Mouse (Mus musculus) stomach, embryonic 16.5 days (tissue): Measurements from ENCODE around the gene Iqub. TPM values are rescaled to one million over a fixed set of nuclear protein-coding genes. Genes with fewer than 3 reads are reported as not detected.
A peak's percentile ranks its signal among the peaks of the same experiment; 100 is the strongest.

Experiments used
- ATAC-seq: fragments of 200-750 bp; cut with Nextera tagmentation; 2 replicates; pipeline ENCODE4 v1.8.0; 2017; ENCODE audit warnings: moderate number of reproducible peaks, moderate TSS enrichment; ENCODE audit not compliant: insufficient read depth, low FRiP score
- H3K27ac ChIP-seq: fragments of 300-500 bp; sonication (generic); 2 replicates; pipeline ENCODE4 v1.5.1; 2014; ENCODE audit warnings: low read length
- H3K27me3 ChIP-seq: fragments of 300-500 bp; sonication (generic); 2 replicates; pipeline ENCODE4 v1.6.1; 2014; ENCODE audit warnings: low read length, control low read depth, mixed read lengths; ENCODE audit not compliant: control insufficient read depth, insufficient read depth
- H3K36me3 ChIP-seq: fragments of 300-500 bp; sonication (generic); 2 replicates; pipeline ENCODE4 v1.6.1; 2014; ENCODE audit warnings: low read length; ENCODE audit not compliant: control insufficient read depth, insufficient read depth
- H3K4me1 ChIP-seq: fragments of 300-500 bp; sonication (generic); 2 replicates; pipeline ENCODE4 v1.6.1; 2014; ENCODE audit warnings: low read length, control low read depth, mixed read lengths; ENCODE audit not compliant: control insufficient read depth, insufficient read depth
- H3K4me2 ChIP-seq: fragments of 300-500 bp; sonication (generic); 2 replicates; pipeline ENCODE4 v1.6.1; 2014; ENCODE audit warnings: low read depth, low read length, mixed read lengths
- H3K4me3 ChIP-seq: fragments of 300-500 bp; sonication (generic); replicated peaks from 2 replicates; pipeline ENCODE4 v1.5.1; 2014; ENCODE audit warnings: mild to moderate bottlenecking, low read length
- H3K9ac ChIP-seq: fragments of 300-500 bp; sonication (generic); 2 replicates; pipeline ENCODE4 v1.6.1; 2014; ENCODE audit warnings: low read length
- H3K9me3 ChIP-seq: fragments of 300-500 bp; sonication (generic); replicated peaks from 2 replicates; pipeline ENCODE4 v1.6.1; 2016; ENCODE audit warnings: low read length, control low read depth; ENCODE audit not compliant: control insufficient read depth
- WGBS: fragments of 180-500 bp; shearing (Covaris S2); extraction: QIAGEN DNeasy Blood & Tissue Kit; methylation state at CpG from one replicate; pipeline ENCODE4 v1.1.7; 2014; 5-methylcytosine and 5-hydroxymethylcytosine counted together
- polyA plus RNA-seq: library from polyadenylated mRNA; unstranded; fragments of >200 nt; fragmentation: Nextera tagmentation; extraction: Ambion mirVana; gene quantifications from 2 replicates; pipeline ENCODE4 v1.2.1, GENCODE M21; 2015

Iqub gene
- polyA plus RNA-seq, 1 experiment from 2014 or later: not detected

DNA sequence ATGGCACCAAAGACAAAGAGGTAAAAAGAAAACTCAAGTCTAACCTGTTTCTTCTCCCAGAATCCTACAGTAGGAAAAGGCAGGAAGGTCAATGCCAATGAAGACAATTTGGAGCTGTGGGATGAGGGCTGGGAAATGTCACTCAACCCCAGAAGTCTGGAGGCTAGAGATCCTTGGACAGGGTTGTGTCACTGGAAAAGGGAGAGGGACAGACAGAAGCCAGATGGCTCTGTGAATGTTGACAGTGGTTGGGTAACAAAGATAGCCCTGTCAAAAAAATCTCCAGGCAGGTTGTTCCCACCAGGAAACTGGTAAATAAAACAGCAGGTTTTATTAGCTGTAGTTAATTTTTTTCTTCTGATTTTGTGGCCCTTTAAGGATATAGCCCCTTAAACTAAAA lies 27.5 kb upstream of the Iqub start:
- no peaks in the 10 kb centered on the region for H3K4me1 ChIP-seq
- H3K9me3 ChIP-seq: no peaks in the 10 kb centered on the region
- no peak for ATAC-seq
- H3K27ac ChIP-seq: no peak overlapping the region
- no peak overlapping the region for H3K4me2 ChIP-seq
- H3K27me3 ChIP-seq: no peaks in the 10 kb centered on the region
- no peak overlapping the region for H3K9ac ChIP-seq
- no peaks in the 10 kb centered on the region for H3K36me3 ChIP-seq
- H3K4me3 ChIP-seq: no peak overlapping the region

DNA sequence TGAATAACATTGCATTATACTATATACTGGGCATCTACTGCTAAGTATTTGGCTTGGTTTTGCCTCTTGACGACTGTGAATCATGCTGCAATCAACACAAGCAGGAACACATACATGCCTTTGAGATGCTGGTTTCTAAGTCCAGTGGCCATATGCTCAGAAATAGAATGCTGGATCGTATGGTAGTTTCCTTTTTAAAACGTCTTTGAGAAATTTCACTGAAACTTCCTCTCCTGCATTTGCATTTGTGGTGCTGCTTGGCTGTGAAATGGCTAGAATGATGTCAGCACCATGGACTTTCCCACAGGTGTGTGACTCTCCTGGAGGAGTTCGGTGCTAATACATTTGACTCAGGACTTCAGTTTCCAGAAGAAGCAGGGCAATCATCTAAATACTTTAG lies 25.2 kb upstream of the Iqub start:
- ATAC-seq: no peak
- Histone ChIP-seq H3K9me3 (no peaks in the 10 kb centered on the region), H3K36me3 (no peaks in the 10 kb centered on the region), H3K4me2 (no peak overlapping the region), H3K27ac (no peak overlapping the region), H3K27me3 (no peaks in the 10 kb centered on the region), H3K9ac (no peak overlapping the region), H3K4me3 (no peak overlapping the region), H3K4me1 (no peaks in the 10 kb centered on the region)
- WGBS: 67% methylated on average over 4 of the region's 4 CpGs

DNA sequence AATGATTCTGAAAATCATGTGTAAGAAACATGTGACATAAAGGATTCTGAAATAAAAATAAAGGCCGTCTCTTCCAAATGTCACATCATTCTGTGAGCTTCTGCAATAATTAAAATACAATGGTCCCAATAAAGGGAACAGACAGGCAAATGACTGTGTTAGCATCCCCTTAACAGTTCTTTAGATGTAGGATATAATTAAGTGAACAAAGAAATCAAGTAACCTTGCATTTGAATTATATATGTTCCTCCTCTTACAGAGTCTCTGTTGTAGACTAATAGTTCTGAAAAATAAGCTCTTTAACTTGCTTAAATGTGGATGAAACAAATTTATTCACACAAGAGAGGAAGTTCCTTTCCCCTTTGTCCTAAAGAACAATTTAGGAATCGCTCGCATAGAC lies 23.6 kb upstream of the Iqub start:
- H3K36me3 ChIP-seq: no peaks in the 10 kb centered on the region
- H3K9me3 ChIP-seq: no peaks in the 10 kb centered on the region
- H3K9ac ChIP-seq: no peak overlapping the region
- H3K4me2 ChIP-seq: no peak overlapping the region
- H3K27me3 ChIP-seq: no peaks in the 10 kb centered on the region
- no peak overlapping the region for H3K4me3 ChIP-seq
- WGBS: 86% methylated on average over 3 of the region's 3 CpGs
- no peak overlapping the region for H3K27ac ChIP-seq
- ATAC-seq: no peak
- no peaks in the 10 kb centered on the region for H3K4me1 ChIP-seq

DNA sequence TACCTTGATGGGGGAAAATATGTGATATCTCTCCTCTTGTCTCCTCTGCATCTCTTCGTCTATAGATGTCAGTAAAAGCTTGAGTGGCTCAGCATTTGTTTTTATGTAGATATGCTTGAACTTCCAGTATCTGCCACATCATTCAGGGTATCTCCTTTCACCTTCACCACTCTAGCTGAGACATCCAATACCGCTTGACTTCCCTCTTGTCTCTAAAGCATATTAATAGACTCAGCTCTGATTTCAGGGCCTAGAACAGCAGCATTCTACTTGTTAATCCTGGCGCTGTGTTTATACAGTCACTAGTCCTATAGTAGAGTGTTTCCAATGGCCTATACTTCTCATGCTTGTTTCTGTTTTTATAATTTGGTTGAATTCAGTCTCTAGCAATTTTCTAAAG lies 17.9 kb upstream of the Iqub start:
- Histone ChIP-seq H3K9me3 (no peaks in the 10 kb centered on the region), H3K36me3 (no peaks in the 10 kb centered on the region), H3K4me2 (no peak overlapping the region), H3K9ac (no peak overlapping the region), H3K27me3 (no peaks in the 10 kb centered on the region), H3K4me3 (no peak overlapping the region), H3K27ac (no peak overlapping the region), H3K4me1 (peaks cover 4% of the 10 kb centered on the region; the same call in 1 of the 2 replicates)
- ATAC-seq: no peak
- 72% methylated on average over 3 of the region's 3 CpGs for WGBS

DNA sequence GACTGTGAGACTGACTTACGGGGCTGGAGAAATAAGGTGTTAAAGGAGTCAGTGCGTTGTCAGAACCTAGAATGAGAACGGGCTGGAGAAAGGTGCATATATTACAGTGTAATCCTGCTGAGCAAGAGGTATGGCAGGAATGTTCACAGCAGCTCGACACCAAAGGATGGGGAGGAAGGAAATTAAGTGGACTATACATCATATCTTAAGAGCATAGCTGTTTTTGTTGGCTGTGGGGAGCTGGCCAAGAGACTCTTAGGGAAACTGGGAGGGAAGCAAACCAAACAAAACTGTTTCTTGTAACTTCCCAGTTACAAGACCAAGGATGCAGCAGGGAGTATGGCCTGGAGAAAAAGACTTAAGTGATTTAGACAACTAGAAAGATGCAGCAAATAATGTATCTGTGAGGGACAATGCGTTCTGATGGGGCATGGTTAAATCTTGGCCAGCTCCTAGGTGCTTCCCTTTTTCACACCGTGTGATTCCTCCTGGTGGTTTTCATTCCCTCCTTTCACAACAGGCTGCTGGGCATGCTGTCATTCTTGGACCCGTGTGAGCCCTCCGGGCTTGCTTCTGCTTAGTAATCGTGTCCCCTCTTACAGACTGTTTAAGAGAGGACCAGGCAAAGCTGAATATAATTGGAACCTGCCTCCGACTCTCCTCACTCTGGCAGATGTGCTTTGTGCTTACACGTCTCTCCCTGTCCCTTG lies 16.0 kb upstream of the Iqub start:
- no peak for ATAC-seq
- H3K27ac ChIP-seq: no peak overlapping the region

DNA sequence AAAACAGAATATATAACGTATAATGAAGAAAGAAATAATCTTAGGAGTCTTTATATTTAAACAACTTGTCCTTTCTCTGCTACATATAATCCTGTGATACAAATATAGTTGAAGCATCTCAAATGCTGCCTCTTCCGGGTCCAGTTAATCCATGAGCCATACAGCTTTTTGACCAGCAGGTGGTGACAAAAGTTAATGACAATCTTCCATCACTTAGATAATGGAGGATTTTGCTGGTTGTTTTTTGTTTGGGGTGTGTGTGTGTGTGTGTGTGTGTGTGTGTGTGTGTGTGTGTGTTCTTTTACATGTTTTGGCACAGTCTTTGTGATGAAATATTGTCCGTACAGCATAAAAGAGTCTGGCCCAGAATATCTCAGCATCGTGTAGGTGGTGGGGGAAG lies 15.3 kb upstream of the Iqub start:
- Histone ChIP-seq H3K27ac (no peak overlapping the region), H3K4me2 (peak overlapping the region; percentile 50), H3K4me1 (peaks cover 14% of the 10 kb centered on the region), H3K36me3 (no peaks in the 10 kb centered on the region), H3K9ac (peak overlapping the region; percentile 11; the same call in 1 of the 2 replicates), H3K27me3 (no peaks in the 10 kb centered on the region), H3K9me3 (no peaks in the 10 kb centered on the region), H3K4me3 (peak overlapping the region; percentile 19)
- 16% methylated on average over 4 of the region's 4 CpGs for WGBS
- ATAC-seq: no peak

More for the DNA sequence above, 16.0 kb upstream of the Iqub start:
- H3K36me3 ChIP-seq: no peaks in the 10 kb centered on the region
- no peaks in the 10 kb centered on the region for H3K9me3 ChIP-seq
- H3K9ac ChIP-seq: peak overlapping the region; percentile 11; the same call in 1 of the 2 replicates
- peaks cover 13% of the 10 kb centered on the region for H3K4me1 ChIP-seq
- no peaks in the 10 kb centered on the region for H3K27me3 ChIP-seq
- 43% methylated on average over 11 of the region's 11 CpGs for WGBS
- peak overlapping the region; percentile 50 for H3K4me2 ChIP-seq
- H3K4me3 ChIP-seq: peak overlapping the region; percentile 19; the same call in 1 of the 2 replicates

DNA sequence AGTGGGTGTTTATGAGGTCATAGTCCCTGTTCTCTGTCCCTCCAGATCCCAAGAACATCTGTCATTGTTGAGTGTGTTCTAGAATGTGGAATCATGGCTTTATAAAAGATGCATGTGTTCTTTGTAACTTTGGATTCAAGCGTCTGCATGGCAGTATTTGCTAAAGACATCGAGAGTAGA lies 13.1 kb upstream of the Iqub start, which contains the start of gene Asb15:
Asb15 (plus strand) TSS at position 81 of the 180 bp plus-strand sequence.
- H3K9me3 ChIP-seq: no peaks in the 10 kb centered on the region
- H3K4me1 ChIP-seq: peaks cover 16% of the 10 kb centered on the region
- H3K27me3 ChIP-seq: no peaks in the 10 kb centered on the region
- H3K4me3 ChIP-seq: peak within 1 kb of the TSS; percentile 81
- no peak for ATAC-seq
- H3K9ac ChIP-seq: peak within 1 kb of the TSS; percentile 88
- H3K4me2 ChIP-seq: peak within 1 kb of the TSS; percentile 72
- H3K36me3 ChIP-seq: no peaks in the 10 kb centered on the region
- WGBS: 37% methylated on average over 2 of the region's 2 CpGs
- H3K27ac ChIP-seq: peak within 1 kb of the TSS; percentile 66

DNA sequence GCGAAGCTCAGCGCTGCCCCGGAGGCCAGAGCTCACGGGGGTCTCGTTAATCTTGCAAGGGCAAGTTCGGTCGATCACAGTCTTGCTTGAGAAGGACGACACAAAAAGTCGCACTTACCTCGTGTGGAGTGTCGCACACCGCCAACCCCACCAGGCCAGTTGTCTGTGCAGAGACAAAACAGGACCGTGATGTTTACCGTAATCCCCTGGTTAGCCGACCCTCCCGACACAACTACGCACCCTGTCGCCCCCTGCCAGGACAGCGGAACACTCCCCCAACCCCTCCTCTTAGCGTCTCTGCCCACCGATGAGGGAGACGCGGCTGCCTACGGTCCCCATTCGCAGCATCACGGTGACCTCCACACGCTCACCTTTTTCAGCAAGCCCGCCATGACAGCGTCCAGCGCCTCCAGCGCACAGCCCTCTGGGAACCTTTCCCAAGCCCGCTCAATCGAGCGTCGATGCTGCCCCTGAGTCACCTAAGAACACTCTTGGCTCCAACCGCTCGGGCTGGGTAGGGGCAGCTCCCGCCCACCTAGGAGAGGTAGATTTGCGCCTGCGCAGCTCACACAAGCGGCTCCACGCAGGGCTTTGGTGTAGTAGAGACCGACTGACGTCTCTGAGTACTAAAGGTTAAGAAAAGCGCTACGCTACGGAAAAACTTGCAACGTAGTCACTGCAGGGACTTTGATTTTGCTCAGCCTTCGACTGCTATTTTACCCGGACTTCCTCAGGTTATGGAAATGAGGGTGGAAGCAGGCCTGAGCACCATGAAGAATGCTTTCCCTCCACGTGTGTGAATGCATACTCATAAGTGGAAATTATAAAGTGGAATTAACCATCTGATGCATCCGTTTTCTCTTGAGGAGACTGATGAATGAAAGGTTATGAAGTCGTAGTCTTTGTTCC lies 12.5 kb upstream of the Iqub start, which contains the start of gene Ndufa5:
Ndufa5 (minus strand) TSS at position 859 of the 909 bp plus-strand sequence.
- peak within 1 kb of the TSS; percentile 81 for H3K4me3 ChIP-seq
- H3K27me3 ChIP-seq: no peaks in the 10 kb centered on the region
- peaks cover 16% of the 10 kb centered on the region for H3K4me1 ChIP-seq
- under 1% methylated on average over 53 of the region's 53 CpGs for WGBS
- H3K9ac ChIP-seq: peak within 1 kb of the TSS; percentile 88
- no peaks in the 10 kb centered on the region for H3K9me3 ChIP-seq
- peak; percentile 98 for ATAC-seq
- H3K27ac ChIP-seq: peak within 1 kb of the TSS; percentile 66
- H3K4me2 ChIP-seq: peak within 1 kb of the TSS; percentile 72
- no peaks in the 10 kb centered on the region for H3K36me3 ChIP-seq

DNA sequence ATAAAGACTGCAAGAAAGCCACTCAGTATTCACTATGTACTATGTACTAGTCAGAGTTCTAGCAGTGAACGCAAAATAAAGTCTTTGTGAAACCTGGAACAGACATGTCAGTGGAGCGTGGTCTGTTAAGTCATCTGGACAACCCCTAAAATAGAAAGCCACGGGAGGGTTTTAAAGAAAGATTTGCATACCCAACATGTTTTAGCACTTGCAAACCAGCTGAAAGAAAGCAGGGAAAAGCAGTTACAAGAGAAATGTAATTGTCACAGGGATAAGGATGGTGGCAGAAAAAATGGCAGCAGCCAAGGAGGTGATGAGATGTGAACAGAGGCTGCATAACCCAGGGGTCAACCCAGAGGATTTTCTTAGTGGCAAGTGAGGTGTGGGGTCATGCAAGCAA lies 10.8 kb upstream of the Iqub start:
- ATAC-seq: no peak
- Histone ChIP-seq H3K4me2 (no peak overlapping the region), H3K9ac (no peak overlapping the region), H3K27ac (no peak overlapping the region), H3K9me3 (no peaks in the 10 kb centered on the region), H3K4me1 (peaks cover 16% of the 10 kb centered on the region), H3K4me3 (no peak overlapping the region), H3K36me3 (peaks cover 3% of the 10 kb centered on the region; the same call in 1 of the 2 replicates), H3K27me3 (no peaks in the 10 kb centered on the region)
- 82% methylated on average over 3 of the region's 3 CpGs for WGBS
